Mouse (Mus musculus) gastrocnemius, postnatal 36 days (tissue): ENCODE measurements at regions not wholly inside any gene's neighbourhood (a gene's known extent, or its start where the extent isn't known, plus 50 kb on each side); places are given as distances from the start of the nearest gene placed in this dataset.

Experiments used
- DNase-seq, 2 experiments: peaks; one replicate each; pipeline ENCODE4 v3.0.0; 2022
- intact Hi-C: fragments of 180-260 bp; cut with DNase I; formaldehyde crosslinking; loops from one replicate; pipeline ENCODE4 v1.15.1; 2025

DNA sequence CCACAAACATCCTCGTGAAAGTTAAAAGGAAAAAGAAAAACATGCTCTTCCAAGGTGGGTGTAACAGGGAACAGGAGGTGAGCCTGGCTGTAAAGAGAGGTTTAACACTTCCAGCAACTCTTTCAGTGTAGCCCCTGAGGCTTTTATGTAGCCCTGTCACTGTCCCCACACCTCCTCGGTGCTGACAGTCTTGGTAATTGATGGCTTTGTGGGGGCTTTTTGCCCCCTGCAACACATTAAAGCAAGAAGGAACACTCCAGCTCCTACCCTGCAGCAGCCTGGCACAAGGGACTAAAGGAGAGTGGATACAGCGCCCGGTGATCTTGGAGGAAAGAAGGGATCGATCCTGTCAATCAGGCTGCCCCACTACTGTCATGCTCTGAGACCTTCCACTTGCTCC lies 181.8 kb downstream of the Fam169b start:
- intact Hi-C loops: no loop called here
- no peak for DNase-seq

GRCm38 (mm10) chr7:68453028-68453692 lies 179.5 kb downstream of the Fam169b start:
- intact Hi-C loops: no loop called here
- no peak for DNase-seq

- intact Hi-C loops: no loop called here
- no peak for DNase-seq
Observed at GRCm38 (mm10) chr7:68444426-68445095, 170.9 kb downstream of the Fam169b start.

DNA sequence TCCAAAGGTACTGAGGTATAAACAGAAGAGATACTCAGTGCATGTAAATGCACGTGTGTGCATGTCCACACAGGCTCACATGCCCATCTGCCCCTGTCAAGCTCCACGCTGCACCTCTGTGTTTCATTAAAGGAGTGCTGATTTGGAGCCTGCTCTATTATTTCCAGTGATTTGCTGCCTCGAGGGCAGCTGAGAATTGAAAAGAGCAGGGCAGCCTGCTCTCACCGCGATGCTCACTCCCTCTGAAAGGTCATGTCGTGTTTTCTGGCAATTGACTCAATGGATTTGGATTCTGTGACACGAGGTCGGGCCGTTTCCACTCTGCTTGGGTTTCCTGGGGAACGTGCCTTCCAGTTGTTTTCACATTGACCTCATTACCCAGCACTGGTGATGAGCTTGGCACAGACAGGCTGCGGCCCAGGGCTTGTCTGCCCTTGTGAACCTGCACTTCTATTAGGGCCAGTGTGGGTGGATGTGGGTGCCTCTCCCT lies 167.1 kb downstream of the Fam169b start:
- DNase-seq: no peak
- intact Hi-C loops: no loop called here

- intact Hi-C loops: no loop called here
Observed at GRCm38 (mm10) chr7:68428946-68429345, 155.3 kb downstream of the Fam169b start.

DNA sequence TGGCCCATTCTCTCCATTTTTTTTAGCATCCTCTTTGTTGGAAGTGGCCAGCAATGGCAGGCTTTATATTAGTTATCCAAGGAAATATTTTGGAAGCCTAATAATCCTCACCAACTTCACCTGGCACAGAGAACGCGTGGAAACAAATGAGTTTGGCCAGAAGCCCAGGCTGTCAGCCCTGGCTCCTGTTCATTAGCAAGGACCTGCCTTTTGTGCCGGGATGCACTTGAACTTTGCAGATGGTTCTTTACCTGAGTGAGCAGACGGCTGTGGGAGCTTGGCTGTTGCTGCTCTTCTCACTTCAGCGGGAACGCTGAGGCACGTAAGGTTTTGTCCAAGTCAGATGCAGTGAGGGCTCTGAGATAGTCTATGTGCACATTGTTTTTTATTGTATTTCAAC lies 142.3 kb downstream of the Fam169b start:
- intact Hi-C loops: no loop called here
- DNase-seq: no peak

More at GRCm38 (mm10) chr7:68428946-68429345, 155.3 kb downstream of the Fam169b start:
- DNase-seq: no peak

- intact Hi-C loops: no loop called here
Observed at GRCm38 (mm10) chr7:68412786-68413185, 139.1 kb downstream of the Fam169b start.

More at GRCm38 (mm10) chr7:68412786-68413185, 139.1 kb downstream of the Fam169b start:
- DNase-seq: no peak
